Mouse (Mus musculus) embryonic facial prominence, embryonic 15.5 days (tissue): ENCODE data around the gene Ugt1a7c. TPM values are rescaled to one million over a fixed set of nuclear protein-coding genes. Genes with fewer than 3 reads are reported as not detected.

Experiments used
- ATAC-seq: fragments of 200-750 bp; cut with Nextera tagmentation; 2 replicates; pipeline ENCODE4 v1.8.0; 2017; ENCODE audit warnings: low read depth, moderate TSS enrichment; ENCODE audit not compliant: insufficient number of reproducible peaks, low FRiP score, low TSS enrichment
- H3K27ac ChIP-seq: fragments of 300-500 bp; sonication (generic); replicated peaks from 2 replicates; pipeline ENCODE4 v1.5.1; 2015; ENCODE audit warnings: mild to moderate bottlenecking, inconsistent platforms
- H3K27me3 ChIP-seq: fragments of 300-500 bp; sonication (generic); 2 replicates; pipeline ENCODE4 v1.6.1; 2015; ENCODE audit warnings: inconsistent platforms
- H3K36me3 ChIP-seq: fragments of 300-500 bp; sonication (generic); 2 replicates; pipeline ENCODE4 v1.6.1; 2015; ENCODE audit warnings: mild to moderate bottlenecking, inconsistent platforms
- H3K4me1 ChIP-seq: fragments of 300-500 bp; sonication (generic); 2 replicates; pipeline ENCODE4 v1.6.1; 2015; ENCODE audit warnings: inconsistent platforms
- H3K4me2 ChIP-seq: fragments of 300-500 bp; sonication (generic); replicated peaks from 2 replicates; pipeline ENCODE4 v1.6.1; 2015; ENCODE audit warnings: mild to moderate bottlenecking, inconsistent platforms
- H3K4me3 ChIP-seq: fragments of 300-500 bp; sonication (generic); replicated peaks from 2 replicates; pipeline ENCODE4 v1.5.1; 2015; ENCODE audit warnings: mild to moderate bottlenecking, inconsistent platforms
- H3K9ac ChIP-seq: fragments of 300-500 bp; sonication (generic); 2 replicates; pipeline ENCODE4 v1.6.1; 2015; ENCODE audit warnings: inconsistent platforms
- H3K9me3 ChIP-seq: fragments of 300-500 bp; sonication (generic); replicated peaks from 2 replicates; pipeline ENCODE4 v1.6.1; 2016; ENCODE audit warnings: inconsistent platforms
- WGBS: fragments of 180-500 bp; shearing (Covaris S2); methylation state at CpG from one replicate; pipeline ENCODE4 v1.1.7; 2015; 5-methylcytosine and 5-hydroxymethylcytosine counted together
- polyA plus RNA-seq: library from polyadenylated mRNA; unstranded; fragments of >200 nt; fragmentation: Nextera tagmentation; extraction: Ambion mirVana; gene quantifications from 2 replicates; pipeline ENCODE4 v1.2.1, GENCODE M21; 2015

Gene Ugt1a7c
- polyA plus RNA-seq, 1 experiment from 2014 or later, result 3.0 TPM

GRCm38 (mm10) chr1:88266123-88266522, 171.3 kb downstream of the Ugt1a7c start:
- Histone ChIP-seq H3K9ac (no peak overlapping the region), H3K4me2 (no peak overlapping the region), H3K27ac (no peak overlapping the region), H3K9me3 (no peaks in the 10 kb centered on the region; the same call in 1 of the 2 replicates), H3K4me1 (peaks cover 4% of the 10 kb centered on the region), H3K36me3 (peaks cover 90% of the 10 kb centered on the region), H3K4me3 (no peak overlapping the region), H3K27me3 (no peaks in the 10 kb centered on the region)
- ATAC-seq, result no peak
- 89% methylated on average over 13 of the region's 13 CpGs for WGBS

- ATAC-seq, result no peak
- Histone ChIP-seq H3K27me3 (no peaks in the 10 kb centered on the region), H3K9ac (no peak overlapping the region), H3K4me3 (no peak overlapping the region), H3K36me3 (peaks cover 86% of the 10 kb centered on the region), H3K4me1 (no peaks in the 10 kb centered on the region), H3K27ac (no peak overlapping the region), H3K9me3 (no peaks in the 10 kb centered on the region; the same call in 1 of the 2 replicates), H3K4me2 (no peak overlapping the region)
- WGBS, result 93% methylated on average over 6 of the region's 6 CpGs
Observed at GRCm38 (mm10) chr1:88267489-88267888, 172.6 kb downstream of the Ugt1a7c start.

GRCm38 (mm10) chr1:88268070-88268469, 173.2 kb downstream of the Ugt1a7c start:
- Histone ChIP-seq H3K36me3 (peaks cover 86% of the 10 kb centered on the region), H3K4me1 (no peaks in the 10 kb centered on the region), H3K9ac (no peak overlapping the region), H3K4me2 (no peak overlapping the region), H3K4me3 (no peak overlapping the region), H3K27me3 (no peaks in the 10 kb centered on the region), H3K9me3 (no peaks in the 10 kb centered on the region; the same call in 1 of the 2 replicates), H3K27ac (no peak overlapping the region)
- WGBS, result 85% methylated on average over 6 of the region's 6 CpGs
- no peak for ATAC-seq

Other genes with a start within 250 kb of the Ugt1a7c start
- gene Dgkd, start 241.8 kb upstream of the Ugt1a7c start, polyA plus RNA-seq, result 28.9 and 29.8 TPM in 2 replicates
- gene Usp40, start 86.5 kb upstream of the Ugt1a7c start, polyA plus RNA-seq, result 40.2 and 42.5 TPM in 2 replicates
- not detected in 2 replicates for gene Ugt1a10, start 39.7 kb upstream of the Ugt1a7c start, polyA plus RNA-seq
- gene Ugt1a9, start 24.3 kb upstream of the Ugt1a7c start, polyA plus RNA-seq, result not detected in 2 replicates
- gene Ugt1a8, start 7.2 kb upstream of the Ugt1a7c start, polyA plus RNA-seq, result not detected in 2 replicates
- 2.1 and 3.7 TPM in 2 replicates for gene Ugt1a6b, start 8.2 kb downstream of the Ugt1a7c start, polyA plus RNA-seq
- 16.8 and 18.0 TPM in 2 replicates for gene Ugt1a6a, start 39.7 kb downstream of the Ugt1a7c start, polyA plus RNA-seq
- not detected in 2 replicates for gene Ugt1a5, start 71.0 kb downstream of the Ugt1a7c start, polyA plus RNA-seq
- 0.33 TPM in 1 of 2 replicates, not detected in the other for gene Ugt1a2, start 105.5 kb downstream of the Ugt1a7c start, polyA plus RNA-seq
- 9.4 and 10.8 TPM in 2 replicates for gene Dnajb3, start 110.7 kb downstream of the Ugt1a7c start, polyA plus RNA-seq
- 2.0 and 2.2 TPM in 2 replicates for gene Ugt1a1, start 116.9 kb downstream of the Ugt1a7c start, polyA plus RNA-seq
- 0.98 and 1.4 TPM in 2 replicates for gene Mroh2a, start 131.9 kb downstream of the Ugt1a7c start, polyA plus RNA-seq
- 153 and 161 TPM in 2 replicates for gene Hjurp, start 182.6 kb downstream of the Ugt1a7c start, polyA plus RNA-seq
- 0.05 TPM in 1 of 2 replicates, not detected in the other for gene Trpm8, start 182.6 kb downstream of the Ugt1a7c start, polyA plus RNA-seq